Mouse (Mus musculus) adrenal gland, adult 8-10 months (tissue): ENCODE measurements at regions not wholly inside any gene's neighbourhood (a gene's known extent, or its start where the extent isn't known, plus 50 kb on each side); places are given as distances from the start of the nearest gene placed in this dataset.

ENCODE experiments used
- DNase-seq: peaks from one replicate; pipeline ENCODE4 v3.0.0; 2022

DNA sequence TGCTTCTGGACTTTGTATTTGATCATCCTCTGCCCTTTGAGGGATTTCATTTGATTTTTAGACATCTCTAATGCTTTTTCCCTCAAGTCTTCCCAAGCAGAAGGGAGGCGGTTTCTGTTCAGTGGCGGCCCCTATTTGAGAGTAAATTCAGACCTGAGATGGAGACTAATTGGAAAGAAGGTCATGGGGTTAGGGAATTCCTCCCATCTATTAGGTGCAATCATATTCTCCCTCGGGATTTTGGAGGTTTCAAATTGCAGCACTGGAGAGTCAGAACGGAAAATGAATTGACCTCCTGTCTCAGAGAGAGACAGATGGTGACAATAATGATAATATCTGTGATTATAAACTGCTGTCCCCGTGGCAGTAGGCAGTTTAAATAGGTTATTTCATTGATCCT, 285.6 kb downstream of the 1810013L24Rik start:
- DNase-seq = no peak

DNA sequence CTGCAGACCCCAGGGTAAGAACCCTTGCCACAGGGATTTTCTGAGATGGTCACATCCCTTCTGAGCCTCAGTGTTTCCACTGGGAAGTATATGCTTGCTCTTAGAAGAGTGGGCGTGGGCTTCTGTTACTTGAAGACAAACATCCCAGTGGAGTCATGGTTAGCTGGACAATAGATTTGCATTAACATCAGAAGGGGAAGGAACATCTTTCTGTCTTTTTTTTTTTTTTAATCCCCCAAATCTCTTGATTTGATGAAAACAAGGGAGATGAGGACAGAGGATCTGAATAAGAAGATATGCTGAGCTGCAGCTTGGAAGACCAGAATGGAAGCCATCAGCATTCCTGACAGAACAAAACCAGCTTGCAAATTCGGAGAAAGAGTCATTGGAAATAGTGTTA, 291.7 kb downstream of the 1810013L24Rik start:
- no peak for DNase-seq

GRCm38 (mm10) chr16:9132113-9132512, 302.2 kb downstream of the 1810013L24Rik start:
- no peak for DNase-seq

DNA sequence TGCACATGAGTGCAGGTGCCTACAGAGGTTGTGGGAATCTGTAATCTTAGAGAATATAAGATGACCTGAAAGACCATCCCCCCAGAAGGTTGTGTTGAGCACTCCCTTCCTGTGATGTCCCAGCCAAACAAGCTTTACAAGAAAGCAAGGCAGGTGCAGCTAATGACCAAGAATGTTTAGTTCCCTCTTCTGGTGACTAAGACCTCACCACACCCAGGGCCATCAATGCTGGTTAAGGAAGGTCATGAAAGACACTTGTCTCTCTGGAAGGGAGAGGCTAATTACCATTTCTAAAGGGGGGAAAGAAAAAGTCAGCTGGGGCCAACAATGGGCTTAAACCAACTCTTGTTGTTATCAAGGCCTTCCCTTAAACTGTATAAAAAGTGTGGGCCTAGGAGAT, 302.9 kb downstream of the 1810013L24Rik start:
- DNase-seq = no peak

- DNase-seq = peak; percentile 88
Measured at GRCm38 (mm10) chr16:9135377-9135776, 305.5 kb downstream of the 1810013L24Rik start.

GRCm38 (mm10) chr16:9138552-9139224, 308.8 kb downstream of the 1810013L24Rik start:
- peak; percentile 59 for DNase-seq

- no peak for DNase-seq
Measured at GRCm38 (mm10) chr16:9139405-9139804, 309.5 kb downstream of the 1810013L24Rik start.

GRCm38 (mm10) chr16:9149209-9150135, 319.6 kb downstream of the 1810013L24Rik start:
- DNase-seq = no peak

- DNase-seq = no peak
Measured at GRCm38 (mm10) chr16:9151936-9152335, 322.0 kb downstream of the 1810013L24Rik start.

DNA sequence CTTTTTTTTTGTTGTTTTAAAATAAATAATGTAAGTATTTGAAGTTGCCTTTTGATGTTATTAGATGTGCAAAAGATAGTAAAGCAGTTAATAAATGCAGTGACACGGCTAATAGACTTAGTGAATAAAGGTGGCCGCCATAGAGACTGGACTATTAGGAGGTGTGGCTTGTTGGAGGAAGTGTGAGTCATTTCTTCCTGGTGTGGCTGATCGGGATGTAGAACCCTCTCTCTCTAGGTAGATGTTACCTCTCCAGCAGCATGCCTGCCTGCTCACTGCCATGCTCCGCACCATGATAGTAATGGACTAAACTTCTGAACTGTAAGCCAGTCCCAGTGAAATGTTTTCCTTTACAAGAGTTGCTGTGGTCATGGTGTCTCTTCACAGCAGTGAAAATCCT, 323.6 kb downstream of the 1810013L24Rik start:
- no peak for DNase-seq

GRCm38 (mm10) chr16:9165763-9166310, 335.9 kb downstream of the 1810013L24Rik start:
- DNase-seq = no peak

- no peak for DNase-seq
Measured at GRCm38 (mm10) chr16:9176402-9176801, 346.5 kb downstream of the 1810013L24Rik start.

DNA sequence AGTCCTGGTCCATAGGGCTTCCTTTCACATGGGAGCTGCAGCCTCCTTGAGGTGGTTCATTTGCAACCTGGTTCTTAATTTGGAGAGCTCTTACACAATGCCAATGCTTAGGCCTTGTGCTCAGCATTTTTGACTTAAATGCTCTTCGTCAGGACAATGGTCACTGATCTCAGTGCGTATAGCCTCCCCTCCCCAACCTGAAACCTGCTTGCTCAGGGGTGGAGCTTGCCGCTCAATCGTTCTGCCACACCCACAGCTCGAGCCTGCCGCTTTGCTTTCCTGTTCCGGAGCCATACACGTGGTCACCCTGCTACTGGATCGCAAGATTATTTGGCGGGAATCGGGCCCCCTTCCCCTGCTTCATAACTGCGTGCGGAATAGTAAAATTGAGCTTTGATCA, 365.9 kb downstream of the 1810013L24Rik start:
- DNase-seq = no peak

DNA sequence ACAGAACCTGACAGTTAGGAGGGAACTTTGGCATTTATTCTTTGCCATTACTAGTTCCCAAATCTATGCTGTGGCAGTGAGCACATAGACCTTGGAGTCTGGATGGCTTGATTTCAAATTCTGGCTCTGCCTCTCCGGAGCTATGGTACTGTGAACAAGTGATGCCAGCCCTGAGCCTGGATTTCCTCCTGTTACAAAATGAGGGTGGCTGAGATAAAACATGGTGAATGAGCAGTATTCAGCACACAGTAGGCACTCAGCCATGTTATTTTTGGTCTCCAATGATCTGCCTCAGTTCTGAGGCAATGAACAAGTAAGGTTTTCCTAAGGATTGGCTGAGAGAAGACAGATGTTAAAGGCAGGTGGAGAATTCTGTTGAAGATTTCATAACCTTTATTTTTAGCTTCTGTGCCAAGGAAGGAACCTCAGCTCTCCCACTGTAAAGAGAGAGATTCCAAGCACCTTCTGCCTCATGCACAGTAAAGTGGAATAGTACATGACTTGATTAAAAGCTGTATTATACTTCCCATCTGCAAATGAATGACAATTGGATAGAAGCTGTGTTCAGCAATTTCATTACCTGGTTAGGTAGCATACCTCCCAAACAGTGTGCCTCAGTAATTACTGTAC, 369.1 kb downstream of the 1810013L24Rik start:
- DNase-seq = no peak

DNA sequence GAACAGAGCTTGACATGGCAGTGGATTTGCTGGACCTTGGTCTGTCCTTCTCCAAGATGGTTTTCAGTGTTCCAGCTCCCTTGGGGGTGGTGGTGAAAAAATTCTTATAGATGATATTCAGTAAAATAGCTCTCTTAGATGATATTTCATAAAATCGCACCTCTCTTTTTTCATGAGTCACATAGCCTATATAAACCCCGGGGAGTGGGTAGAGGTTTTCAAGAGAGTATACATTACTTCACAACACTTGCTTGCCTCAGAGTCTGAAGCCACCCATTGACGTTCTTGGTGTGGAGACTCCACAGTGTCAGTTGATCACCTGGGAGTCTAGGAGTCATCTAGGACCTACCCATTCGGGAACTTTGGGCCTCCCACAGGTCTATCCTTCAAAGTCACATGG, 378.7 kb downstream of the 1810013L24Rik start:
- no peak for DNase-seq

DNA sequence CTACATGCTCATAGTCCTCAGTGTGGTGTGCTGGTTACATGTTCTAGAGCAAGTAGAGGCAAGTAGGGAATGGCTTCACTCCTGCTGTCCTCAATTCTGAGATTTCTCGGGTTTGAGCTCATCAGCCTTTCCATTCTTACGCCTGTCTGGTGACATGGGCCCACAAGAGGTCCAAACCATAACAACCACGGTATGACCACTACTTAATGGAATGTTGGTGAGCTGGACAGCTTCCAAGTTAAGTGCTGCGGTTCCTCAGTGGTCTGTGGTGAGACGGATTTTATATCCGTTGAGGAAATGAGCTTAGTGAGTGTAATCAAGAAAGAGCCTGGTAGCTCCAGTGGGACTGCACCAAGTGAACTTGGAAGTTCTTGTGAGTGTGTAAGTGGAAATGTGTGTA, 381.6 kb downstream of the 1810013L24Rik start:
- no peak for DNase-seq

- no peak for DNase-seq
Measured at GRCm38 (mm10) chr16:9215131-9215530, 385.2 kb downstream of the 1810013L24Rik start.

GRCm38 (mm10) chr16:9217361-9217760, 387.5 kb downstream of the 1810013L24Rik start:
- peak; percentile 31 for DNase-seq

- DNase-seq = no peak
Measured at GRCm38 (mm10) chr16:9230178-9230577, 400.3 kb downstream of the 1810013L24Rik start.

GRCm38 (mm10) chr16:9242099-9242498, 412.2 kb downstream of the 1810013L24Rik start:
- DNase-seq = peak; percentile 31

DNA sequence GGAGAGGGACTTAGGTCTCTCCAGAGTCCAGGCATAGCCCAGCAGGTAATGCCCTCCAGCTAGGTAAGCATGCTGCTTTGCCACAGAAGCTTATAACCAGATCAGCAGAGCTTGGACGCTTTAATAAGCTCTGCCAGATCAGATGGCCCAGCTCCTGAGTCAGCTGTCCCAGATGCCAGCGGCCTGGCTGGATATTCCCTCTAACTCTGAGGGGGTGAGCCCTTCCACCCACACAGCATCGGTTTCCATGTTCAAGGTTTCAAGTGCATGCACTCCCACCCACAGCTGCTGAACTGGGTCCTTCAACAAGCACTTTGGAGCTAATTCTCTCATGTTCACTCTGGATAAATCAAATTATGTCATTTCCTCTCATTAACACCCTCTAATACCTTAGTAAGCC, 417.3 kb downstream of the 1810013L24Rik start:
- DNase-seq = no peak

- no peak for DNase-seq
Measured at GRCm38 (mm10) chr16:9253054-9253453, 423.2 kb downstream of the 1810013L24Rik start.

GRCm38 (mm10) chr16:9255351-9255750, 425.5 kb downstream of the 1810013L24Rik start:
- DNase-seq = no peak
